ENCODE assay signal across 8 mouse cellular contexts in the genomic region with DNA sequence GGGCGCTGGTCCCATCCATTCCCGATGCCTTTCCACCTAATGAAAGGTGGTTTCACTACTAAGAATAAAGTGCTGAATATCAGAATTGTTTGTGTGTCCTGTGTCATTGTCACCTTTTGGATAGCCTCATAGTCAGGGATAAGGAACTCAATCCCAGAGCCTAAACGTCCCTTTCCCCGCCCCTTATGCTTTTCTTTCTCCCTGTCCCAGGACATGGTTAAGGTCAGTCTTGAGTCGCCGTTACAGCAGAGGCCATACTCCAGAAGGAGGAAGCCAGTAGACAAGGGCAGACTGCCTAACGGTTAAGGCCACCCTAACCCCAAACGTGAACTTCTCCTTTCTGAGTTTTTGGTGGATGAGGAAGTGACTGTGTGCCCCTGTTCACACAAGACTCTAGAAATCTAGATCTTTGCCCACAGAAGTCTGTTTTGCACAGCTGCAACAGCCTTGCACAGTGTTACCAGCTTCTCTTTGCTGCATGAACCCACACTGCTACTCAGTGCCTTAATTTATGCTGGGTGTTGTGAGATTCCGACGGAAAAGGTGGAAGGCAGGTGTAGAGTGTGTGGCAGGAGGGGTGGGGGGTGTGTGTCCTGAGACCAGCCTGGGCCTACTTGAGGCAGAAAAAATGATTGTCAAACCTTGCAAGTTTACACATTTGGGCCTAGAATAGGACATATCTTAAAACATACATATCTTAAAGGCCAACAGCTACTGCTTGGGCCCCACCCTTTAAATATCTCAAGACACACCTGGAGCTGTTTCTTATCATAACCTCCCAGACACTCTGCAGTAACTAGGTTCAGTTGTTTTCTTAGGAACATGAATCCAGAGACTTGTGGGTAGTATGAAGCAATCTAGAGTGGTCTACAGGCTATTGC. TPM values are rescaled to one million over a fixed set of nuclear protein-coding genes. Genes with fewer than 3 reads are reported as not detected.
DNase-seq lines count a peak whose midpoint lies in the region; ATAC-seq and TF ChIP-seq lines count a peak whose summit lies in the region.

No protein-coding gene starts in this region.

- no peak for TF ChIP-seq CTCF in CH12.LX (conservative IDR thresholded peaks at IDR 0.05 in 1 of 2, IDR thresholded peaks at IDR 0.05 in 1 of 2; ENCODE audit: low read depth in 2 of 2, low read length in 2 of 2)

- TF ChIP-seq POLR2A in CH12.LX (IDR thresholded peaks at IDR 0.05; ENCODE audit: low read depth, low read length), result no peak

- no peak for TF ChIP-seq RAD21 in CH12.LX (IDR thresholded peaks at IDR 0.05; ENCODE audit: low read depth, low read length)

- H3K27me3 ChIP-seq in CH12.LX (replicated peaks), result no peaks in the 10 kb centered on the region
- no peaks in the 10 kb centered on the region for H3K27me3 ChIP-seq in heart, embryonic 11.5 days (ENCODE audit: control insufficient read depth, insufficient read depth, low read length)

- 48% methylated on average over 10 of the region's 10 CpGs for WGBS in heart, embryonic 11.5 days (ENCODE audit: insufficient replicate concordance)

- H3K9ac ChIP-seq in CH12.LX (ENCODE audit: insufficient read depth, low read depth), result peak overlapping the region; percentile 81
- H3K9ac ChIP-seq in heart, embryonic 11.5 days (ENCODE audit: low read depth, low read length), result peak overlapping the region; percentile 97

- H3K4me1 ChIP-seq in CH12.LX (ENCODE audit: control insufficient read depth in 1 of 2, insufficient read depth in 2 of 2), result peaks cover 14 to 38% of the 10 kb centered on the region in 2 experiments
- peaks cover 26% of the 10 kb centered on the region for H3K4me1 ChIP-seq in heart, embryonic 11.5 days (ENCODE audit: control insufficient read depth, insufficient read depth, low read length)

- in situ Hi-C loops in CH12.LX (cut with MboI; ENCODE audit: low pct_ligation_motif_present, low pct_unique_long_range_greater_than_20kb, low sequenced_read_pairs), result no loop called here

- H3K36me3 ChIP-seq in CH12.LX (replicated peaks in 1 of 2; ENCODE audit: control insufficient read depth in 1 of 2, insufficient read depth in 1 of 2, low read length in 1 of 2), result peaks cover 5 to 28% of the 10 kb centered on the region in 2 experiments
- no peaks in the 10 kb centered on the region; the same call in 1 of the 2 replicates for H3K36me3 ChIP-seq in heart, embryonic 11.5 days (ENCODE audit: control insufficient read depth, insufficient read depth, low read length)

- peaks cover 10% of the 10 kb centered on the region for H3K79me2 ChIP-seq in CH12.LX (replicated peaks; ENCODE audit: control insufficient read depth, extremely low read depth, insufficient read depth, poor library complexity, severe bottlenecking)

- H3K27ac ChIP-seq in CH12.LX (ENCODE audit: insufficient read depth, low read depth), result peak overlapping the region; percentile 81
- peak overlapping the region; percentile 98 for H3K27ac ChIP-seq in heart, embryonic 11.5 days (ENCODE audit: low read depth, low read length)

- H3K4me3 ChIP-seq in CH12.LX (replicated peaks in 1 of 3; ENCODE audit: low read depth in 2 of 3, low read length in 2 of 3, poor library complexity in 1 of 3), result peak overlapping the region; percentile 87 to 91 (median 89)
- peak overlapping the region; percentile 85 for H3K4me3 ChIP-seq in heart, embryonic 11.5 days (ENCODE audit: low read depth, low read length)

- TF ChIP-seq EP300 in CH12.LX (IDR thresholded peaks at IDR 0.05; ENCODE audit: low read length), result no peak

- DNase-seq in CH12.LX (ENCODE audit: extremely low read depth), result peak; percentile 68
- DNase-seq in brain, adult 2 months (ENCODE audit: low read depth, low spot score), result peak; percentile 41
- DNase-seq in kidney, postnatal 25 days, result peak; percentile 22 to 44
- DNase-seq in spleen, postnatal 4 days (ENCODE audit: low spot score in 2 of 2), result peak; percentile 61 to 82
- DNase-seq in right cerebral cortex, postnatal 36 days (ENCODE audit: low spot score in 2 of 2), result no peak
- no peak for DNase-seq in left cerebral cortex, postnatal 10 days (ENCODE audit: extremely low spot score in 1 of 2, low spot score in 2 of 2)

- dilution Hi-C loops in CH12.LX (cut with MboI; ENCODE audit: extremely low pct_ligation_motif_present, extremely low pct_unique_long_range_greater_than_20kb, low sequenced_read_pairs), result no loop called here

- ATAC-seq in heart, embryonic 11.5 days (replicated peaks; ENCODE audit: insufficient number of reproducible peaks, low FRiP score, low TSS enrichment), result peak; percentile 64
- peak; percentile 42 for ATAC-seq in megakaryocyte progenitor cell, adult 5-6 weeks (replicated peaks; ENCODE audit: poor library complexity)

- intact Hi-C loops in left cerebral cortex, postnatal 10 days (cut with DNase I), result no loop called here

- peak overlapping the region; percentile 75 for H3K4me2 ChIP-seq in CH12.LX (ENCODE audit: insufficient read depth, low read depth, poor library complexity, severe bottlenecking)
- H3K4me2 ChIP-seq in heart, embryonic 11.5 days, result peak overlapping the region; percentile 77

- H3K9me3 ChIP-seq in CH12.LX (replicated peaks; ENCODE audit: low read length), result no peaks in the 10 kb centered on the region
- no peaks in the 10 kb centered on the region for H3K9me3 ChIP-seq in heart, embryonic 11.5 days (replicated peaks; ENCODE audit: control insufficient read depth, low read length)

TF ChIP-seq in CH12.LX, 34 proteins besides CTCF, POLR2A, EP300 and RAD21:
- TF ChIP-seq USF2 (conservative IDR thresholded peaks at IDR 0.05; ENCODE audit: low read depth, low read length) (no peak), MAX (IDR thresholded peaks at IDR 0.05; ENCODE audit: low read length) (no peak), RCOR1 (conservative IDR thresholded peaks at IDR 0.05; ENCODE audit: low read depth, low read length) (no peak), ZMIZ1 (IDR thresholded peaks at IDR 0.05; ENCODE audit: low read depth, low read length) (no peak), HCFC1 (IDR thresholded peaks at IDR 0.05; ENCODE audit: low read depth, low read length) (no peak), JUND (conservative IDR thresholded peaks at IDR 0.05; ENCODE audit: low read depth, low read length) (no peak), ZNF384 (IDR thresholded peaks at IDR 0.05; ENCODE audit: low read depth, low read length) (no peak), ELF1 (IDR thresholded peaks at IDR 0.05; ENCODE audit: low read depth, low read length) (peak; percentile 33; the same call in 1 of the 2 replicates)

RNA-seq across cellular contexts. Expression of a gene that starts 1.8 kb away (rescaled TPM):
- total RNA-seq in CH12.LX (2012; rRNA removed) (506 and 595 TPM in 2 replicates), CH12.LX (2014; rRNA removed) (750 and 883 TPM in 2 replicates)
- polyA plus RNA-seq in CH12.LX (2012; ENCODE audit: insufficient read length, low read depth), result 694 and 813 TPM in 2 replicates
- polyA plus RNA-seq in heart, embryonic 11.5 days (2014; fragmentation: Nextera tagmentation; extraction: Ambion mirVana), result 1,289 and 1,462 TPM in 2 replicates
- total RNA-seq in megakaryocyte progenitor cell, adult 5-6 weeks (2015), result 2,374 and 2,432 TPM in 2 replicates
- 1,500 and 1,804 TPM in 2 replicates for total RNA-seq in megakaryocyte progenitor cell, adult 5-6 weeks (2017)
- total RNA-seq in left cerebral cortex, postnatal 10 days (2021), result 10 to 100 TPM; 91.2 to 92.6 TPM

RNA-seq across cellular contexts. Expression of a gene that starts 7.2 kb away (rescaled TPM):
- total RNA-seq in CH12.LX (2012; rRNA removed) (72.8 and 74.6 TPM in 2 replicates), CH12.LX (2014; rRNA removed) (50.6 and 52.1 TPM in 2 replicates)
- 86.3 and 93.5 TPM in 2 replicates for polyA plus RNA-seq in CH12.LX (2012; ENCODE audit: insufficient read length, low read depth)
- polyA plus RNA-seq in heart, embryonic 11.5 days (2014; fragmentation: Nextera tagmentation; extraction: Ambion mirVana), result 100.0 and 113 TPM in 2 replicates
- total RNA-seq in megakaryocyte progenitor cell, adult 5-6 weeks (2015), result 108 and 145 TPM in 2 replicates
- 50.9 and 55.0 TPM in 2 replicates for total RNA-seq in megakaryocyte progenitor cell, adult 5-6 weeks (2017)
- 100 to 1,000 TPM; 122 to 125 TPM for total RNA-seq in left cerebral cortex, postnatal 10 days (2021)

RNA-seq across cellular contexts. Expression of a gene that starts 34.5 kb away (rescaled TPM):
- total RNA-seq in CH12.LX (2012; rRNA removed) (5.0 and 8.7 TPM in 2 replicates), CH12.LX (2014; rRNA removed) (7.3 and 7.4 TPM in 2 replicates)
- 3.0 and 5.0 TPM in 2 replicates for polyA plus RNA-seq in CH12.LX (2012; ENCODE audit: insufficient read length, low read depth)
- 28.5 and 34.7 TPM in 2 replicates for polyA plus RNA-seq in heart, embryonic 11.5 days (2014; fragmentation: Nextera tagmentation; extraction: Ambion mirVana)
- 12.8 and 13.2 TPM in 2 replicates for total RNA-seq in megakaryocyte progenitor cell, adult 5-6 weeks (2015)
- total RNA-seq in megakaryocyte progenitor cell, adult 5-6 weeks (2017), result 4.1 and 8.7 TPM in 2 replicates
- total RNA-seq in left cerebral cortex, postnatal 10 days (2021), result 10 to 100 TPM; 58.0 to 59.3 TPM

RNA-seq across cellular contexts. Expression of a gene that starts 34.6 kb away (rescaled TPM):
- total RNA-seq in CH12.LX (2012; rRNA removed) (84.0 and 96.9 TPM in 2 replicates), CH12.LX (2014; rRNA removed) (231 and 243 TPM in 2 replicates)
- polyA plus RNA-seq in CH12.LX (2012; ENCODE audit: insufficient read length, low read depth), result 308 TPM in 2 replicates
- polyA plus RNA-seq in heart, embryonic 11.5 days (2014; fragmentation: Nextera tagmentation; extraction: Ambion mirVana), result 252 and 277 TPM in 2 replicates
- total RNA-seq in megakaryocyte progenitor cell, adult 5-6 weeks (2015), result 261 and 298 TPM in 2 replicates
- 265 and 283 TPM in 2 replicates for total RNA-seq in megakaryocyte progenitor cell, adult 5-6 weeks (2017)
- total RNA-seq in left cerebral cortex, postnatal 10 days (2021), result 100 to 1,000 TPM; 209 to 216 TPM

RNA-seq across cellular contexts. Expression of a gene that starts 43.8 kb away (rescaled TPM):
- 2.2 and 2.7 TPM in 2 replicates for total RNA-seq in CH12.LX (2012; rRNA removed)
- 1.1 and 1.3 TPM in 2 replicates for total RNA-seq in CH12.LX (2014; rRNA removed)
- polyA plus RNA-seq in CH12.LX (2012; ENCODE audit: insufficient read length, low read depth), result 1.5 and 2.1 TPM in 2 replicates
- polyA plus RNA-seq in heart, embryonic 11.5 days (2014; fragmentation: Nextera tagmentation; extraction: Ambion mirVana), result 12.9 and 15.3 TPM in 2 replicates
- total RNA-seq in megakaryocyte progenitor cell, adult 5-6 weeks (2015), result 0.37 and 0.85 TPM in 2 replicates
- total RNA-seq in megakaryocyte progenitor cell, adult 5-6 weeks (2017), result 1.1 and 1.2 TPM in 2 replicates
- total RNA-seq in left cerebral cortex, postnatal 10 days (2021), result 10 to 100 TPM; 22.5 to 23.5 TPM

Comparison
In these comparisons a context has a peak if more than half of its experiments do, and no peak if none do; other contexts are left out.
1. DNase-seq: peak in CH12.LX (single experiment), brain, adult 2 months (single experiment), kidney, postnatal 25 days (2 of 2) and spleen, postnatal 4 days (2 of 2); none in right cerebral cortex, postnatal 36 days (0 of 2) and left cerebral cortex, postnatal 10 days (0 of 2).
2. RNA of a gene that starts 1.8 kb away (total RNA-seq): 1,500 to 2,432 TPM in megakaryocyte progenitor cell, adult 5-6 weeks and 506 to 883 TPM in CH12.LX; 91.2 to 92.6 TPM in left cerebral cortex, postnatal 10 days; every median in the first group is over 4 times any median in the second.
3. RNA of a gene that starts 34.5 kb away (total RNA-seq): 58.0 to 59.3 TPM in left cerebral cortex, postnatal 10 days; 4.1 to 13.2 TPM in megakaryocyte progenitor cell, adult 5-6 weeks and 5.0 to 8.7 TPM in CH12.LX; every median in the first group is over 4 times any median in the second.